Mouse (Mus musculus): ENCODE results near the gene Eif2b2. TPM values are rescaled to one million over a fixed set of nuclear protein-coding genes. Genes with fewer than 3 reads are reported as not detected.

The Eif2b2 gene
- total RNA-seq, 2 experiments from 2014 or later: 58.5 to 74.0 TPM

DNA sequence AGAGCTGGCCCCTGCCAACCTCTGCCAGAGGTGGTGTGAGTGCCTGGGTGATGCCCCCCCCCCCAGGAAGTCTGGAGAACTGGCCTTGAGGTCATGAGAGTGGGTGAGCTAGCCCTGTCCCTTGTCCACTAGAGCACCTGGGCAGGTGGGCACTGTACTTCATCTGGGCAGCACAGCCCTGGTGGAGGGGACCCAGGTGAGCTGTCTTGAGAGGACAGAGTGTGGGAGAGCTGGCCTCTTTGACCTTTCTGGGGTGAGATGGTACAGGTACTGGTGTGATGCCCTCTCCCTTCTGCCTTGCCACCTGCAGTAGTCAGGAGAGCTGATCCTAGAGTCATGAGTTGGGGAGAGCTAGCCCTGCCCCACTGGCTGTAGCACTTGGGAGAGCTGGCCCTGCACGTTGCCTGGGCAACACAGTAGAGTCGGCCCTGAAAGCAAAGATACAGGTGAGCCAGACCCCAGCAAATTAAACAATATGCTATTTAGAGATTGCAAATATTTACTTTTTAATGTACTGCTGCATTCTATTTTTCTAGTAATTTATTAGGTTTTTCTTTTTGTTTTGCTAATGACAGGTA is 1.5 kb upstream of the Eif2b2 start:
- H3K27ac ChIP-seq: no peak overlapping the region
- DNase-seq (ENCODE audit: extremely low spot score in 1 of 2, low spot score in 2 of 2): no peak
- TF ChIP-seq CTCF (IDR thresholded peaks at IDR 0.05): no peak
- no peak overlapping the region for H3K4me3 ChIP-seq
- intact Hi-C loops (cut with DNase I): loop anchor here (2.0 kb wide), 1 partner anchor 49 kb away; no protein-coding TSS in a partner anchor

DNA sequence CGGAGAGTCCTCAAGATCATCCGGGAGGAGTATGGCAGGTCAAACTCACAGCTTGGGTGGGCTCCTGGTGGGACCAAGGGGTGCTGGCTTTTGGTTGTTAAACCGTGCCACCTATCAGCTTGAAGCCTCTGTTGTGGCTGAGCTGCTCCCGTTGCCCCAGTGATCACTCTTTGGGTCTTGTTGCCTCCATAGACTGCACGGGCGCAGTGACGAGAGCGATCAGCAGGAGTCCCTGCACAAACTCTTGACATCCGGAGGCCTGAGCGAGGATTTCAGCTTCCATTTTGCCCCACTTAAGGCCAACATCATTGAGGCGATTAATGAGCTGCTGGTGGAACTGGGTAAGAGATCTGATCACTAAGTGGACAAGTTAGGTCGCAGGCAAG is 617 bp downstream of the Eif2b2 start:
- H3K27ac ChIP-seq: peak overlapping the region; percentile 70
- H3K4me3 ChIP-seq: peak overlapping the region; percentile 67
- intact Hi-C loops (cut with DNase I): loop anchor here (2.0 kb wide), 1 partner anchor 51 kb away; no protein-coding TSS in a partner anchor
- DNase-seq (ENCODE audit: extremely low spot score in 1 of 2, low spot score in 2 of 2): no peak
- TF ChIP-seq CTCF (IDR thresholded peaks at IDR 0.05): no peak

DNA sequence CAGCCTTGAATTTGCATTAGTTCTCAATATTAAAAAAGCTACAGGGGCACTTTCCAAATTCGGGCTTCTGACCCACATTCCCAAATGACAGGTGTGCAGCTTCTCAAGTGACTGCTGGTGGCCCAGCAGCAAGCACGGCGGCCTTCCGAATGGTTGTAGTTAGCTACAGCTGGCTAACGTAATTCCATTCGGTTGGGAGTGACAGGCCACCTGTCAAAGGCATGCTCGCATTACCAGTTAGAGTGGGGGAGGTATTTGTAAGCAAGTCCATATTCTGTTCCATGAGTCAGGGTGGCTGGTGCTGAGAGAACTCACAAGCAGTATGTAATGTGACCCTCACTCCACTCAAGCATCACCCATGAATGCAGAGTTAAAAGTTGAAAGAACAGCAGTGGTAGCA is 7.9 kb downstream of the Eif2b2 start:
- TF ChIP-seq CTCF (IDR thresholded peaks at IDR 0.05): no peak
- Histone ChIP-seq H3K27ac (no peak overlapping the region), H3K4me3 (no peak overlapping the region)
- intact Hi-C loops (cut with DNase I): no loop called here
- no peak for DNase-seq (ENCODE audit: extremely low spot score in 1 of 2, low spot score in 2 of 2)

DNA sequence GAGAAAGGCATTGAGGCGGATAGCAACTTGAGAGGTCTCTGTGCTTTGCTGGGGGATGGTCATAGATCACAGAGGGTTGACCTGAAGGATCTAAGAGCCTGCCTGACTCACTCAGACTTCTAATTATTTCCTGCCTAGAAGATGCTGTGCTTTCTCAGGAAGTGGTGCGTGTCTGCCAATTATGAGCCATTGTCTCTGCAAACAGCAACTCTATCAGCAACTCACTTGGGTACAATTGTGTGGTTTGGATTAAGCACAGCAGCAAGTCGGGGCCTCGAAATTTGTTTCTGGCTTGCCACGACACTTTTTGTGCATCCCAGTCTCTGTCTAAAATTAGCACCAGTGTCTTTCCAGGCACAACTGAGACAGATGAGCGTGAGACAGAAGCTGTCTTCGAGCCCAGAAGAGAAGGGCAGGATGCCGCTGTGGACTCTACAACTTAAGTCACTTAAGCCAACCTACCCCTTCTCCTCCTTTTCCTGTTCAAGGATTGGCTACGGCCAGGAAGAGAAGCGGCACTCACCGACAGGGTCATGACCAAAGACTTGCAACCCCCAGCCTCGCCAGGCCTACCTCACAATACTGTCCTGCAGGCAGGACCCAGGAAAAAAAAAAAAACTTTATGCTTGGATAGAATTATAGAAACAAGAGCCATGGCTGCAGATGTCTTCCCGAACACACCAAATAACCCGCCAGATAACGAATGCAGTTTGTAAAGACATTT is 8.8 kb downstream of the Eif2b2 start:
- Histone ChIP-seq H3K27ac (no peak overlapping the region), H3K4me3 (no peak overlapping the region)
- DNase-seq (ENCODE audit: extremely low spot score in 1 of 2, low spot score in 2 of 2): no peak
- intact Hi-C loops (cut with DNase I): no loop called here
- no peak for TF ChIP-seq CTCF (IDR thresholded peaks at IDR 0.05)

DNA sequence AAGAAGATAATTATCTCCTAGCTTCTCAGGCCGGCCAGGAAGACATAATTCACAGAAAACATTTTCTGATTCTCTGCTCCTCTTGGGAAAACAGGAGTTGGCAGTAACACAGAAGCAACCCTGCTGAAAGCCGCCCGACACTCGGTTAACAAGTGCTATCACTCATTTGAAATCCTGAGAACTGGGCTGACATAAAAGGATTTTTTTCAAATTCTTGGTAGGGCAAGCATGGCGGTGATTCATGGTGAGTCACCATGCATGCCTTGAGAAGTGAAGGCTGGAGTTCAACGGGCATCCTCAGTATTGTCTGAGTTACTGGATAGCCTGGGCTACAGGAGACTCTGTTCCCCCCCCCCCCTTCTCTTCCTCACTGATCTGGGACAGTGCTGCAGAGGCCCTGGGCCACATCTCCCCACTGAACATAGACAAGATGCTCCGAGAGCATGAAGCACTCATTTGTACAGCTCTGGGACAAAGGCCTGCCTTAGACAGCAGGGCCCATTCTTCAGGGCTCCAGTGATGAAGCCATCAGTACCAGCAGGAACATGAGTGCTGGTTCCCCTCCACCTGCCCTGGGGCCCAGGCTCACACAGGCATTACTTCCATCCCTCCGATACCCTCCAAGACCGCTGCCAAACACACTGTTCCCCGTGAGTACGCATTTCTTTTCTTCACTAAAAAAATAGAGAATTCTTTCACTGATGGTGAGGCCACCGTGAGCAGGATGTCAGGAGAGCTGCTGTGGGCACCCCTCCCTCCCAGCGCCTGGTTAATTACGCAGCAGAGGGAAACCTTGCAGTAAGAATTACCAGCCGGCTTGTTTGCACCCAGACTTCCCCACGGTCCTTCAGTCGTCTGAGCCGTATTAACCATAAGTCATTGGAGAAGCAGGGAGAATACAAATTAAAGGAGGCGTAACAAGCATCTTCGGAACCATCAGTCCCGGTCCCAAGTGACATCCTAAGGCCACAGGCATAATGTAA is 14.4 kb downstream of the Eif2b2 start:
- TF ChIP-seq CTCF (IDR thresholded peaks at IDR 0.05): no peak
- intact Hi-C loops (cut with DNase I): no loop called here
- no peak overlapping the region for H3K4me3 ChIP-seq
- H3K27ac ChIP-seq: no peak overlapping the region
- no peak for DNase-seq (ENCODE audit: extremely low spot score in 1 of 2, low spot score in 2 of 2)

DNA sequence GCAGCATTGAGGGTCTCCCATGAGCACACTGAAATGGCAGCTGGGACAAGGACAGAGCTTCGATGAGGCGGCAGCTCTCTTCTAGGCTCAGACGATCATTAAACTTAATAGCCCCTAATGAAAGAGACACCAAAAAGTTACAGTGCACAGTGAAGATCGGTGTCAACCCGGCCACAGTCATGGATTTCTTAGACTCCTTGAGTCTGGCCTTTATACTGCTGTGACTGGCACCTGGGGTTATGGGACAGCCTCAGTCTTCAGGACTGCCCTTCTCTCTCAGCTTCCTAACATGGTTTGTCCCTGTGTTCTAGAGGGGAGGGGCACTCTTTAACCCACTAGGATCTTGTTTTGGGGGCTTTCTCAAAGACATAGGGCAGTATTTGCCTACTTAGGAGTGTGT is 18.3 kb downstream of the Eif2b2 start:
- DNase-seq (ENCODE audit: extremely low spot score in 1 of 2, low spot score in 2 of 2): no peak
- no peak for TF ChIP-seq CTCF (IDR thresholded peaks at IDR 0.05)
- H3K4me3 ChIP-seq: no peak overlapping the region
- H3K27ac ChIP-seq: no peak overlapping the region
- intact Hi-C loops (cut with DNase I): no loop called here

DNA sequence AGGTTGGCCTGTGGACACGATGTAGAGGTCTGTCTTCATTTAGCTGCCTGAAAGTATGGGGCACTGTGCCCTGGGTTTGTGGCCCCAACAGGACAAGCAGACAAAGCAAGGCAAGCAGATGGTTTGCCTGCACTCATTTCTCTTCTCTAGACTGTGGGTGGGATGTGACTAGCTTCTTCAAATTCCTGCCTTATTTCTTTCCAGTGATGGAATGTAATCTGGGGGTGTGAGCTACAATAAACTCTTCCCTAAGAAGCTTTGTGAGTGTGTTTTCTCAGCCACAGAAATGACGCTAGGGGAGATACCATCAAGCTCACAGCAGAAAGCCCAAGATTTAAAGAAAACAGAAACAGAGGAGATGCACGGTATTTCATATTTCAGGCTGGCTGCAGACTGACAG is 32.8 kb downstream of the Eif2b2 start:
- no peak for TF ChIP-seq CTCF (IDR thresholded peaks at IDR 0.05)
- Histone ChIP-seq H3K4me3 (no peak overlapping the region), H3K27ac (no peak overlapping the region)
- DNase-seq (ENCODE audit: extremely low spot score in 1 of 2, low spot score in 2 of 2): no peak
- intact Hi-C loops (cut with DNase I): no loop called here

DNA sequence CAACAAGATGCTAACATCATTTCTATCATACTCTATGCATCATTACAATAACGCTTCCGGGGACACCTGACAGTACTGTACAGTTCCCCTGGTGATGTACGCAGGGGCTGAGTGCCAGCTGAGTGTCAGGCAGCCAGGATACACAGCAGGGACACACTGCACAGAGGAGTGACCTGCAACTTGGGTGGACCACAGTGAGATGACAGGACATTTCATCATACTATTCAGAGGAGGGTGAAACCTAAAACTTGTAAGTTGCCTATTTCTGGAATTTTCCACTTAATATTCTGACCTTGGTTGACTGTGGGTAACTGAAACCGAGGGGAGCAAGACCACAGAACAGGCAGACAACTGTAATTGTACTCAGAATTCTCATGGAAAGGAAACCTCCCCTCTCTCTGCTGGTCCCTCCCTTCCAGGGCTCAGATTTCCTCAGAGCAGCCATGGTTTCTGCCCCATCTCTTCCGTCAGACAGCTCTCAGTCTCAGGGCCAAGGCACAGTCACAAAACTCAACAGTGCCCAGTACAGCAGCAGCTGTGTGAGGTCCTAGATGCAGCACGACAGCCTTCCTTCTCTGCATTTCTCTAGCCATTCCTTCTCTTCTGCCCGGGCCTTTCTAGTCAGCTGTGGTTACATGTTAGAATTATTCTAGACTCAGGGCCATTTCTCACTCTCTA is 36.9 kb downstream of the Eif2b2 start:
- Histone ChIP-seq H3K4me3 (no peak overlapping the region), H3K27ac (no peak overlapping the region)
- intact Hi-C loops (cut with DNase I): no loop called here
- TF ChIP-seq CTCF (IDR thresholded peaks at IDR 0.05): no peak
- DNase-seq (ENCODE audit: extremely low spot score in 1 of 2, low spot score in 2 of 2): no peak

DNA sequence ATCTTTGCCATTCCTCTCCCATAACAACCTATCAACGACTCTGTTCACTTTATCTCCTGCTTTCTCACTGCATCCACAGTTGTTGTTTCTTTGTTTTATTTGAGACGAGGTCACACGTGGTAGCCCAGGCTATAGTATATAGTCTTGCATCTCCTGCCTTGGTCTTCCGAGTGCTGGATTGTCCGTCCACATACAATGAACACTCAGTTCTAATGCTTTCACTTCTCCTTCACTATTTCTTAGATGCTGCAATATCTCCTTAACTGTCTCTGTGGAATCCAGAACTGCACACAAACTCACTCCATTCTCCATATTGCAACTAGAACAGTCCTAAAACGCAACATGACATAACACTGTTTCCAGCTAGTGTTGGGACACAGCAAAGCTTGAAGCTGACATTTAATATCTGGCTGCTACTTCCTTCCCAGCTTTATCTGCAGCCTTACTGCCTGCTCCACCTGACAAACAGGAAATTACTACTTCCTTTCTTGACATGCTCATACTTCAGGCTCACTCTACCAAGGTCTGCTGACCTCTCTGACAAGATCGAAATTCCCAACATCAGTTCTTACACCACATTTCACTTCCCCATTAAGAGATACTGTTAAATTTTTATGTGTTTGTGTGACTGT is 37.8 kb downstream of the Eif2b2 start:
- intact Hi-C loops (cut with DNase I): no loop called here
- H3K4me3 ChIP-seq: no peak overlapping the region
- DNase-seq (ENCODE audit: extremely low spot score in 1 of 2, low spot score in 2 of 2): no peak
- no peak for TF ChIP-seq CTCF (IDR thresholded peaks at IDR 0.05)
- H3K27ac ChIP-seq: no peak overlapping the region

DNA sequence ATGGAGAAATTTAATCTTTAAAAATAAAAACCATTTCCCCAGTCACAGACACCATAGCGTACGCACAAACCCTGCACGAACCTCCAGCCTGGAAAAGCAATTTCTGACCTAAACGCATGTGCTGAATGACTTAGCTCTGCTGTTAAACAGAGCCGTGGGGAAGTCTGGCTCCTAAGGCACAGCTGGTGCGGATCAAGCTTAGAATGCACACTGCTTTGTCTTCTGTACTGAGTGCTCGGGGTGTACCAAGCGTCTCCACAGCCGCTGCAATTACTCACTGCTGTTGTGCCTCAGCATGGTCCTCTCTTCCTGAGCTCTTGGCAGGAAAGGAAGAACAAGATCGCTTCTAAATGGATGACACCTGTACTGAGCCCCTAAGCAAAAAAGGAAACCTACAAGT is 43.2 kb downstream of the Eif2b2 start:
- no peak for TF ChIP-seq CTCF (IDR thresholded peaks at IDR 0.05)
- DNase-seq (ENCODE audit: extremely low spot score in 1 of 2, low spot score in 2 of 2): no peak

DNA sequence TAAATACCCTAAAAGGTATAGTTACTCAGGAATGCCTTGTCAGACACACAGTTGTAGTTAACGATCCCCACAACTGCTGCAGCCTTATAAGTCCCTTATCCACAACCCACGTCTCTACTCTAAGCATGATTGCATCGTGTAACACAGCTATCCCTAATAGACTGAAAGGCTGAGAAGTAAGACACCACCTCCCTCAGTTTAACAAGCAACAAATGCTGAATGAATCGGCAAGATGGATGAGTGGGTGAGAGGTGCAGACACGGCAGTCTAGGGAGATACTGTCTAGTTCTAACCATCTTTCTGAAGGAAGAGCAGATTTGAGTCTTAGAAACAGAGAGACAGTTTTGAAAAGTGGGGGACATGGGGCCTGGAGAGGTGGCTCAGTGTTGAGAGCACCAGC is 43.9 kb downstream of the Eif2b2 start:
- intact Hi-C loops (cut with DNase I): no loop called here
- TF ChIP-seq CTCF (IDR thresholded peaks at IDR 0.05): no peak
- H3K4me3 ChIP-seq: no peak overlapping the region
- no peak overlapping the region for H3K27ac ChIP-seq
- DNase-seq (ENCODE audit: extremely low spot score in 1 of 2, low spot score in 2 of 2): peak in 1 of 2 experiments; percentile 13

More for the DNA sequence above, 43.2 kb downstream of the Eif2b2 start:
- H3K4me3 ChIP-seq: no peak overlapping the region
- intact Hi-C loops (cut with DNase I): no loop called here
- H3K27ac ChIP-seq: no peak overlapping the region
